Mouse (Mus musculus) megakaryocyte, embryonic 14.5 days (primary cell): Measurements from ENCODE around the gene Il10rb.

Experiments used
- FLI1 ChIP-seq: IDR thresholded peaks from 2 replicates; pipeline ENCODE4 v1.6.1; 2012; ENCODE audit warnings: low read length, inconsistent platforms, mixed read lengths
- GATA1 ChIP-seq: IDR thresholded peaks from 3 replicates; pipeline ENCODE4 v1.6.1; 2012; ENCODE audit warnings: mixed read lengths, low read length, inconsistent platforms, borderline replicate concordance

DNA sequence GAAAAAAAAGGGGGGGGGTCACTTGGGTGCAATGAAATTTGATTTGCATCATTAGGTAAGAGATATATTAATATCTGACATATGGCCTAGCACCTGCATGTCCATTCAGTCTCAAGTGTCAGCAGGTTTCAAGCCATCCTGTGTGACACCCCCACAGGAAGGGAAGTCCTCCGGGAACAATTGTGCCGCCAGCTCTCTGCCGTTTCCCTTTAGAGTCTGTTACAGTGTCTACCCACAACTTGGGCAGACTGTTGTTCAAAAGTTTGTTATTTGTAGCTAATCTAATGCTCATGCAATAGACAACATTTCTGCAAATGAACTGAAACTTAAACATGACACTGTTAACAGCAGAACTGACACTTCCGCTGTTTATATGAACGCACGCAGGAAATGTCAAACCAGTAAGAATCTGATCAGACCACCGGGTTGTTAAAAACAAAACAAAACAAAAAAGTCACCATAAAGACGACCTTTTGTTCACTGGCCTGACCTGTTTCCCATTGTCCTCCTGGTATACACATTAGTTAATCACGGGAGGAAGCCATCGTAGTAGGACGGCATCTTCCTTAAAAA, 55.2 kb downstream of the Il10rb start:
- TF ChIP-seq GATA1 (no peak), FLI1 (no peak)
